Mouse (Mus musculus) kidney, embryonic 16.5 days (tissue): ENCODE data around the gene Racgap1. TPM values are rescaled to one million over a fixed set of nuclear protein-coding genes. Genes with fewer than 3 reads are reported as not detected.

Experiments
- ATAC-seq: fragments of 200-750 bp; cut with Nextera tagmentation; 2 replicates; pipeline ENCODE4 v1.8.0; 2017; ENCODE audit warnings: moderate TSS enrichment; ENCODE audit not compliant: low FRiP score, low TSS enrichment
- H3K27ac ChIP-seq: fragments of 300-500 bp; sonication (generic); 2 replicates; pipeline ENCODE4 v1.5.1; 2014; ENCODE audit warnings: low read length
- H3K27me3 ChIP-seq: fragments of 300-500 bp; sonication (generic); 2 replicates; pipeline ENCODE4 v1.6.1; 2014; ENCODE audit warnings: low read length, control low read depth, mixed read lengths; ENCODE audit not compliant: insufficient read depth
- H3K36me3 ChIP-seq: fragments of 300-500 bp; sonication (generic); 2 replicates; pipeline ENCODE4 v1.6.1; 2014; ENCODE audit warnings: low read length, control low read depth, mixed read lengths; ENCODE audit not compliant: insufficient read depth
- H3K4me1 ChIP-seq: fragments of 300-500 bp; sonication (generic); 2 replicates; pipeline ENCODE4 v1.6.1; 2014; ENCODE audit warnings: low read length, control low read depth, mixed read lengths; ENCODE audit not compliant: insufficient read depth
- H3K4me2 ChIP-seq: fragments of 300-500 bp; sonication (generic); replicated peaks from 2 replicates; pipeline ENCODE4 v1.6.1; 2014; ENCODE audit warnings: low read depth, low read length
- H3K4me3 ChIP-seq: fragments of 300-500 bp; sonication (generic); 2 replicates; pipeline ENCODE4 v1.5.1; 2014; ENCODE audit warnings: mild to moderate bottlenecking, low read length
- H3K9ac ChIP-seq: fragments of 300-500 bp; sonication (generic); replicated peaks from 2 replicates; pipeline ENCODE4 v1.6.1; 2014; ENCODE audit warnings: low read length
- H3K9me3 ChIP-seq: fragments of 300-500 bp; sonication (generic); 2 replicates; pipeline ENCODE4 v1.6.1; 2016; ENCODE audit warnings: low read length, control low read depth
- WGBS: fragments of 180-500 bp; shearing (Covaris S2); extraction: QIAGEN DNeasy Blood & Tissue Kit; methylation state at CpG from one replicate; pipeline ENCODE4 v1.1.7; 2014; 5-methylcytosine and 5-hydroxymethylcytosine counted together
- polyA plus RNA-seq: library from polyadenylated mRNA; unstranded; fragments of >200 nt; fragmentation: Nextera tagmentation; extraction: Ambion mirVana; gene quantifications from 2 replicates; pipeline ENCODE4 v1.2.1, GENCODE M21; 2015

The Racgap1 gene
- polyA plus RNA-seq, 1 experiment from 2014 or later = 143 TPM

- ATAC-seq = no peak
- Histone ChIP-seq H3K27ac (no peak overlapping the region), H3K36me3 (no peaks in the 10 kb centered on the region), H3K4me3 (no peak overlapping the region), H3K9me3 (no peaks in the 10 kb centered on the region), H3K27me3 (no peaks in the 10 kb centered on the region), H3K4me1 (peaks cover 21% of the 10 kb centered on the region), H3K4me2 (no peak overlapping the region), H3K9ac (no peak overlapping the region)
- 77% methylated on average over 13 of the region's 13 CpGs for WGBS
These were observed 42.9 kb downstream of the Racgap1 start for GRCm38 (mm10) chr15:99608382-99609125.

DNA sequence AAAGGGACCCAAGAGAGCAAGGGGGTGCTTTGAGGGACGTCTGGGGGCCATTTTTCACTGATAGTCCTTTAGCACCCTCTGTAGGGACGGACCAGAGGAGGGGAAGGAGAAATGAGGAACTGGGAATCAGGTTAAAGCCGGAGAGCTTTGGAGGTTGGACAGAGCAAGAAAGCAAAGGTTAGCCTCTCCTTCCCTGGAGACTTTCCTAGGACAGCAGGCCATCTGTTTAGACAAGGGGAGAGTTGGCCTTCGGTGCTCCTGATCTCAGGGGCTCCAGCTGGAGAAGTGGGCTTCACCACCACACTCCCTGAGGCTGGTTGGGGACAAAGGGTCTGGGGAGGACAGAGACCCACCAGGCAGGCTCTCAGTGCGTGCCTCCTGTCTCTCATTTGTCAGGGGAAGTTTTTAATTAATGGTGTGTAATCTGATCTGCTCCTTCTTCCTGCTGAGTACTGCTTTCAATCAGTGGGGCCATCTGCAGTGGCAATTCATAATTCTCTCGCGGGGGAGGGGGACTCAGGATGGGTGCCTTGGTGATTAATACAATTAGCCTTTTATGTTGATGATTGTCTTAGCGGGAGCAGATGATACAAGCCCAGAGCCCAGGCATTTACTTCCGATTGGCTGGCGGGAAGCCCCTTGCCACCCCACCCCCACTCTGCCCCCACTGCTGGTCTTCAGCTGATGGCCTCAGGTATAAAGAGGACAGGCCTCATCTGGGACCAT, 43.9 kb downstream of the Racgap1 start:
- H3K36me3 ChIP-seq = no peaks in the 10 kb centered on the region
- H3K4me1 ChIP-seq = peaks cover 27% of the 10 kb centered on the region
- WGBS = 15% methylated on average over 10 of the region's 10 CpGs
- no peak overlapping the region for H3K9ac ChIP-seq
- no peak overlapping the region for H3K4me3 ChIP-seq
- no peak overlapping the region for H3K4me2 ChIP-seq
- H3K27ac ChIP-seq = no peak overlapping the region
- no peaks in the 10 kb centered on the region for H3K9me3 ChIP-seq
- H3K27me3 ChIP-seq = no peaks in the 10 kb centered on the region
- ATAC-seq = peak; percentile 24; the same call in 1 of the 2 replicates

- Histone ChIP-seq H3K27ac (no peak overlapping the region), H3K9me3 (no peaks in the 10 kb centered on the region), H3K4me3 (no peak overlapping the region), H3K27me3 (peaks cover 3% of the 10 kb centered on the region; the same call in 1 of the 2 replicates), H3K36me3 (no peaks in the 10 kb centered on the region), H3K9ac (no peak overlapping the region), H3K4me1 (peaks cover 34% of the 10 kb centered on the region), H3K4me2 (no peak overlapping the region)
- 30% methylated on average over 5 of the region's 5 CpGs for WGBS
- no peak for ATAC-seq
These were observed 44.9 kb downstream of the Racgap1 start for GRCm38 (mm10) chr15:99606515-99606914.

DNA sequence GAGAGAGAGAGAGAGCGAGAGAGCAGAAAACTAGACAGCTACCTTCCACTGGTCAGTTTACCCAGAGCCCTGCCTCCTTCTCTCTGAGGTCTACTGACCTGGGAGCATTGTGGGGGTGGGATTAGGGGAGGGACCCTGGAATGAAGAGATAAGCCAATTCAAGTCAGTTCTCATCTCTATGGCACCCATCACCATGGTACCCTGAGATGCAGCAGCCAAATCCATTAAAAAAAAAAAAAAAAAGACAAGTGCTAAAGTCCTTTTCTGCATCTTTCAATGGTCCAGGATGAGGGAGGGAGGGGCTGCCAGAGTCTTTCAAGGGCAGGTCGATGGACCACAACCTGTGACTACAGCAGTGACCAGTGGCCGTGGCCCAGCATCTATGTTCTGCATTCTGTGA, 45.9 kb downstream of the Racgap1 start:
- ATAC-seq = no peak
- H3K4me1 ChIP-seq = peaks cover 43% of the 10 kb centered on the region
- 63% methylated on average over 3 of the region's 3 CpGs for whole genome bisulfite sequencing

DNA sequence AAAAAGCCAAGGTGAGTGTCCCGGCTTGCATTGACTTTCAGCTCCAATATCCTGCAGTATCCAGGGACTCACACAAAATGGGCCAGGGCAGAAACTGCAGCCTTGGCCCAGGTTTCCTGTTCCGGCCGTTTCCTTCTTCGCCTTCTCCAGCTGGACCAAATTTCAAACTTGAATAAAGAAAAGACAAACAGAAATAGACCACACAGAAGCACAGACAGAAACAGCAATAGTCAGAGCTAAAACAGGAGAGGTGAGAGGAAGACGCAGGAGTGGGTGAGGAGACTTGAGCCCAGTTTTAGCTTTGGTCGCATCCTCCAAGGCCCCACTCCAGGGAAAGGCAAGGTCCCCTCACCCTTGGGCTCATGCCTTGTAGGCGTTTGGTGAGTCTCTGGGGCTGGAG, 48.2 kb downstream of the Racgap1 start:
- Histone ChIP-seq H3K36me3 (no peaks in the 10 kb centered on the region), H3K27ac (0 out of 2 replicates have a peak overlapping the region, but pooled peaks have one; percentile 2), H3K4me3 (no peak overlapping the region), H3K9ac (no peak overlapping the region), H3K27me3 (peaks cover 3% of the 10 kb centered on the region; the same call in 1 of the 2 replicates), H3K4me1 (peaks cover 50% of the 10 kb centered on the region), H3K9me3 (no peaks in the 10 kb centered on the region), H3K4me2 (no peak overlapping the region)
- ATAC-seq = no peak
- 78% methylated on average over 7 of the region's 7 CpGs for WGBS

More for the DNA sequence above, 45.9 kb downstream of the Racgap1 start:
- H3K9me3 ChIP-seq = no peaks in the 10 kb centered on the region
- H3K4me2 ChIP-seq = no peak overlapping the region
- H3K9ac ChIP-seq = no peak overlapping the region
- no peaks in the 10 kb centered on the region for H3K36me3 ChIP-seq
- no peak overlapping the region for H3K4me3 ChIP-seq
- peaks cover 3% of the 10 kb centered on the region; the same call in 1 of the 2 replicates for H3K27me3 ChIP-seq
- no peak overlapping the region for H3K27ac ChIP-seq

- 49% methylated on average over 17 of the region's 17 CpGs for WGBS
- Histone ChIP-seq H3K36me3 (no peaks in the 10 kb centered on the region), H3K27ac (no peak overlapping the region), H3K9ac (no peak overlapping the region), H3K9me3 (no peaks in the 10 kb centered on the region), H3K27me3 (peaks cover 11% of the 10 kb centered on the region), H3K4me3 (no peak overlapping the region), H3K4me1 (peaks cover 41% of the 10 kb centered on the region), H3K4me2 (no peak overlapping the region)
- no peak for ATAC-seq
These were observed 49.1 kb downstream of the Racgap1 start for GRCm38 (mm10) chr15:99602206-99602820.

GRCm38 (mm10) chr15:99601823-99602120, 49.7 kb downstream of the Racgap1 start:
- no peak overlapping the region for H3K27ac ChIP-seq
- no peak overlapping the region for H3K4me2 ChIP-seq
- H3K27me3 ChIP-seq = peaks cover 14% of the 10 kb centered on the region
- H3K9me3 ChIP-seq = no peaks in the 10 kb centered on the region
- WGBS = 25% methylated on average over 5 of the region's 5 CpGs
- no peak for ATAC-seq
- peaks cover 38% of the 10 kb centered on the region for H3K4me1 ChIP-seq
- no peak overlapping the region for H3K9ac ChIP-seq
- no peak overlapping the region for H3K4me3 ChIP-seq
- no peaks in the 10 kb centered on the region for H3K36me3 ChIP-seq

- WGBS = 49% methylated on average over 22 of the region's 22 CpGs
- Histone ChIP-seq H3K27ac (no peak within 1 kb of the TSS), H3K27me3 (peaks cover 14% of the 10 kb centered on the region), H3K4me1 (peaks cover 37% of the 10 kb centered on the region), H3K4me3 (no peak within 1 kb of the TSS), H3K9me3 (no peaks in the 10 kb centered on the region), H3K4me2 (no peak within 1 kb of the TSS), H3K36me3 (no peaks in the 10 kb centered on the region), H3K9ac (peak within 1 kb of the TSS; percentile 16; the same call in 1 of the 2 replicates)
- ATAC-seq = peak; percentile 13; the same call in 1 of the 2 replicates
These were observed 50.3 kb downstream of the Racgap1 start, which contains the start of gene Aqp6 for GRCm38 (mm10) chr15:99600986-99601822. Gene Aqp6, plus strand, starts transcription at chr15:99601400.
